Mouse (Mus musculus) kidney, postnatal 0 days (tissue): Measurements from ENCODE around the gene Foxb1. TPM values are rescaled to one million over a fixed set of nuclear protein-coding genes. Genes with fewer than 3 reads are reported as not detected.

Experiments
- ATAC-seq: fragments of 200-750 bp; cut with Nextera tagmentation; replicated peaks from 2 replicates; pipeline ENCODE4 v1.8.0; 2017; ENCODE audit warnings: low read depth, moderate number of reproducible peaks, moderate TSS enrichment, moderate library complexity; ENCODE audit not compliant: low FRiP score
- DNase-seq: peaks from one replicate; pipeline ENCODE4 v3.0.0-alpha.2; 2016; ENCODE audit warnings: low spot score
- H3K27ac ChIP-seq: fragments of 300-500 bp; sonication (generic); 2 replicates; pipeline ENCODE4 v1.5.1; 2014; ENCODE audit warnings: mild to moderate bottlenecking
- H3K27me3 ChIP-seq: fragments of 300-500 bp; sonication (generic); 2 replicates; pipeline ENCODE4 v1.6.1; 2014; ENCODE audit warnings: low read length, mixed read lengths; ENCODE audit not compliant: insufficient read depth
- H3K36me3 ChIP-seq: fragments of 300-500 bp; sonication (generic); 2 replicates; pipeline ENCODE4 v1.6.1; 2014; ENCODE audit warnings: low read length, mixed read lengths; ENCODE audit not compliant: insufficient read depth
- H3K4me1 ChIP-seq: fragments of 300-500 bp; sonication (generic); replicated peaks from 2 replicates; pipeline ENCODE4 v1.6.1; 2014; ENCODE audit warnings: antibody characterized with exemption, low read length, mixed read lengths; ENCODE audit not compliant: insufficient read depth
- H3K4me2 ChIP-seq: fragments of 300-500 bp; sonication (generic); 2 replicates; pipeline ENCODE4 v1.6.1; 2014; ENCODE audit warnings: mild to moderate bottlenecking, low read length, moderate library complexity, mixed read lengths
- H3K4me3 ChIP-seq: fragments of 300-500 bp; sonication (generic); replicated peaks from 2 replicates; pipeline ENCODE4 v1.5.1; 2014; ENCODE audit warnings: low read depth, low read length
- H3K9ac ChIP-seq: fragments of 300-500 bp; sonication (generic); 2 replicates; pipeline ENCODE4 v1.6.1; 2014; ENCODE audit warnings: low read depth, low read length
- H3K9me3 ChIP-seq: fragments of 300-500 bp; sonication (generic); replicated peaks from 2 replicates; pipeline ENCODE4 v1.6.1; 2016; ENCODE audit warnings: low read length, inconsistent platforms, mixed read lengths
- CTCF ChIP-seq: IDR thresholded peaks from 2 replicates; pipeline ENCODE4 v1.5.1; 2016; ENCODE audit warnings: antibody characterized with exemption, low read depth, mild to moderate bottlenecking, moderate library complexity
- WGBS: fragments of 180-500 bp; shearing (Covaris S2); extraction: QIAGEN DNeasy Blood & Tissue Kit; methylation state at CpG from one replicate; pipeline ENCODE4 v1.1.7; 2014; 5-methylcytosine and 5-hydroxymethylcytosine counted together
- polyA plus RNA-seq: library from polyadenylated mRNA; unstranded; fragments of >200 nt; fragmentation: Nextera tagmentation; extraction: Ambion mirVana; gene quantifications from 2 replicates; pipeline ENCODE4 v1.2.1, GENCODE M21; 2015

Foxb1 gene
- polyA plus RNA-seq, 1 experiment from 2014 or later = not detected

DNA sequence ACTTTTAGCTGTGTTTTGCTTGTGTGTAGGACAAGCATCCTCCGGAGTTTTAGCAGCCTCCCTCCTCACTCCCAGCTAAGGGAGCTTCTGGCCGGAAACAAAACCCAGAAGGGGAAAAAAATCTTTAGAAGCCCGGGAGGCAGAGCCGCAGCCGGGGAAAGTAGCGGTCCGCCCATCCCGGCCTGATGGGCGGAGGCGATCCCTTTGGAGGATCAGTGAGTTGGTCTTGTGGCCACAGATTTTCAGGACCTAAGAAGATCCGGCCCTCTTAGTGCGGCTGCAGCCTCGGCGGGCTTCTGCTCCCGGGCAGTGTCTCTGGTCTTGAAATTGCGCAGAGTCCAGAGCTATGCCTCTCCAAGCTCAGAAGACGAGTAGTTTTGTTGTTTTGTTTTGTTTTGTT lies 2.2 kb downstream of the Foxb1 start:
- Histone ChIP-seq H3K9me3 (no peaks in the 10 kb centered on the region), H3K4me3 (peak overlapping the region; percentile 4; the same call in 1 of the 2 replicates), H3K4me2 (peak overlapping the region; percentile 27; the same call in 1 of the 2 replicates), H3K9ac (no peak overlapping the region), H3K27ac (no peak overlapping the region), H3K4me1 (peaks cover 5% of the 10 kb centered on the region; the same call in 1 of the 2 replicates), H3K27me3 (peaks cover 98% of the 10 kb centered on the region), H3K36me3 (no peaks in the 10 kb centered on the region)
- no peak for TF ChIP-seq CTCF
- ATAC-seq (no peak), DNase-seq (peak; percentile 49)
- under 1% methylated on average over 17 of the region's 17 CpGs for WGBS

DNA sequence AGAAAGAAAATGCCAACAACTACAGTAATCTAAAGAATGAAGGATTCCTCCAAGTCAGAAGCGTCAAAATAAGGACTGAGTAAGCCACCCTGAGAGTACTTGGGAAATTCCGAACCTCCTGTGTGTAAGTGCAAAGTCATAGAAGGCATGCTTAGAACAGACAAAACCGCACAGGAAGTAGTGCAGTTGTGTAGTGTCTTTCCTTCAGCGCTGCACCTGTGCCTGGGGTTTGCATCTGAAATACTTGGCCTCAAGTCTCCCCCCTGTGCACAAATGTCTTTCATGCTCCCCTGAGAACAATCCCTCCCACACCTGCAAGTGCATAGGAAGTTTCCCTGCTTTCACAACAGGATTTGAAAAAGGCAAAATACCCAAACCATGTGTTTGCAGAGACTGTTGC lies 3.5 kb downstream of the Foxb1 start:
- Histone ChIP-seq H3K27me3 (peaks cover 90% of the 10 kb centered on the region), H3K36me3 (no peaks in the 10 kb centered on the region), H3K9ac (no peak overlapping the region), H3K4me2 (no peak overlapping the region), H3K4me3 (no peak overlapping the region), H3K4me1 (peaks cover 5% of the 10 kb centered on the region; the same call in 1 of the 2 replicates), H3K9me3 (no peaks in the 10 kb centered on the region), H3K27ac (no peak overlapping the region)
- WGBS = 25% methylated on average over 4 of the region's 4 CpGs
- TF ChIP-seq CTCF = no peak
- ATAC-seq (no peak), DNase-seq (no peak)

DNA sequence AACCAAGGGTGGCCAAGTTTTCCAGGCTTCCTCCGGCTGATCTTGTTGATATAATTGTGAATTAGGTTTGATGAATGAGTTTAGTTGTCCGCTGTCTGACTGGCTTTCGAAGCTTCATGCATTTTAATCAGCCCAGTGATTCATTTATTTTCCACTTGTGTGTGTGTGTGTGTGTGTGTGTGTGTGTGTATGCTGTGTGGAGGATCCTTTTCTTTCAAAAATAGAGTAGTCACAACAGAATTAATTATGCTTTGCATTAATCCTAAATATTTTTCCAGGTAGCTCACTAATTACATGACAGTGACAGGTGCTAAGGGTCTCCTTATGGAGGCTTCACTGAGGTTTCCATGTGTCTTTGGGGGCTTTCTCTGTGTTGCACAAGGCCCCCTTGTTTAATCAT lies 4.3 kb downstream of the Foxb1 start:
- Histone ChIP-seq H3K27ac (no peak overlapping the region), H3K36me3 (no peaks in the 10 kb centered on the region), H3K4me1 (peaks cover 5% of the 10 kb centered on the region; the same call in 1 of the 2 replicates), H3K27me3 (peaks cover 82% of the 10 kb centered on the region), H3K4me2 (no peak overlapping the region), H3K4me3 (no peak overlapping the region), H3K9ac (no peak overlapping the region), H3K9me3 (no peaks in the 10 kb centered on the region)
- WGBS = 39% methylated on average over 3 of the region's 3 CpGs
- ATAC-seq = no peak
- TF ChIP-seq CTCF = no peak
- DNase-seq = no peak

DNA sequence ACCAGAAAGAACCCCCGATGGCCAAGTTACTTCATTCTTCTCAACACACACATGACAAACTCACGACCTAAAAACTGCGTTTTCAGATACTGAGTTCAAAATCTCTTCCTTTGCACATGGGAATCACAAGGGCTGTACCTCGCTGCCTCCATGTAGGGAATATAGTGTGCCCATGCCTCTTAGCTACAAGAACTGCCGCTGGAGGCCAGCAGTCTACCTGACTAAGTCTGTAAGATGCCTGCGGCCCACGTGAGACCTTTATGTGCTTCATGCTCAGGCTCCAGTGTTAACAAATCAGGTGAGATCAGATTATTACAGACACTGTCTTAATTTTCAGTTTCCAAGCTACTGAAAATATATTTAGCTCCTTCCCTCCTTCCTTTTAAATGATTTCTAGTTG lies 4.7 kb downstream of the Foxb1 start:
- Histone ChIP-seq H3K4me3 (no peak overlapping the region), H3K9me3 (no peaks in the 10 kb centered on the region), H3K4me2 (no peak overlapping the region), H3K4me1 (peaks cover 5% of the 10 kb centered on the region; the same call in 1 of the 2 replicates), H3K27ac (no peak overlapping the region), H3K27me3 (peaks cover 78% of the 10 kb centered on the region), H3K36me3 (no peaks in the 10 kb centered on the region), H3K9ac (no peak overlapping the region)
- WGBS = 44% methylated on average over 7 of the region's 7 CpGs
- ATAC-seq (no peak), DNase-seq (no peak)
- no peak for TF ChIP-seq CTCF

DNA sequence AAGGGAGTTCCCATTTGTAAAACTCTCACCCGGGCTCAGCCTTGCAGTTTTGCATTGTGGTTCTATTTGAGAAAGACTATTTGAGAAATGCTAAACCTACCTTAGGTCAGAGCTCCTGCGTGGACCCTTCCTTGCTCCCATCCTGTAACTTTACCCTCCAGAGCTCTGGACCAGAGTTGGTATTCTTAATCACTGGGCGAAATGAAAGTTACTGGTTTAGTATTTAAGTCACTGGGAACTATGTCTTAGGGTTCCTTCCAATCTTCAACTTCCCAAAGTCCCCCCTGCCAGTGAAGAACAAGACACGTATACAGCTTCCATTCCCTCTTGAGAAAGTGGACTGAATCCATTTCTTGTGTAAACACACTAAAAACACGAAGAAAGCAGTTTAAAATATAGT lies 5.6 kb downstream of the Foxb1 start:
- Histone ChIP-seq H3K4me1 (peaks cover 5% of the 10 kb centered on the region; the same call in 1 of the 2 replicates), H3K9ac (no peak overlapping the region), H3K27me3 (peaks cover 69% of the 10 kb centered on the region), H3K9me3 (no peaks in the 10 kb centered on the region), H3K36me3 (no peaks in the 10 kb centered on the region), H3K4me2 (no peak overlapping the region), H3K4me3 (no peak overlapping the region), H3K27ac (no peak overlapping the region)
- DNase-seq (no peak), ATAC-seq (no peak)
- 25% methylated on average over 5 of the region's 5 CpGs for WGBS
- no peak for TF ChIP-seq CTCF

DNA sequence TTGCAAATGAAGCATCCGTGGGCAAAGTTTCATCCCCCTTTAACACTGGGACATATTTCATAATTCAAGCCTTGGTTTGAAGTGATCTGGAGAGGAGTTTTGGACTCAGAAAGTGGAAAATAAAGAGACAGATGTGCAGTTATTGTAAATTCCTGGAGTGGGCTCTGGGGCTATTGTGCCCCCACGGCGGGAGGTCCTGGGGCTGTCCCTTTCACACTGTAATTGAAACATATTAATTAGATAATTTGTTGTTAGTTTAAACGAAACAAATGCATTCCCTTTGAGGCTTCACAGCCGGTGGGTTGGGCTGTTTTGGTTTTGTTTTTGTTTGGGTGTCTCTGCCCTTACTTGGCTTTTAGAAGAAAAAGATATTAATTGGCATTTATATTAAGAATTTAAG lies 6.0 kb downstream of the Foxb1 start:
- no peak for TF ChIP-seq CTCF
- no peak overlapping the region for H3K4me3 ChIP-seq
- H3K4me1 ChIP-seq = peaks cover 5% of the 10 kb centered on the region; the same call in 1 of the 2 replicates
- H3K4me2 ChIP-seq = no peak overlapping the region
- 14% methylated on average over 5 of the region's 5 CpGs for WGBS
- ATAC-seq (no peak), DNase-seq (no peak)
- no peaks in the 10 kb centered on the region for H3K36me3 ChIP-seq
- peaks cover 65% of the 10 kb centered on the region for H3K27me3 ChIP-seq
- no peaks in the 10 kb centered on the region for H3K9me3 ChIP-seq
- no peak overlapping the region for H3K27ac ChIP-seq
- no peak overlapping the region for H3K9ac ChIP-seq

DNA sequence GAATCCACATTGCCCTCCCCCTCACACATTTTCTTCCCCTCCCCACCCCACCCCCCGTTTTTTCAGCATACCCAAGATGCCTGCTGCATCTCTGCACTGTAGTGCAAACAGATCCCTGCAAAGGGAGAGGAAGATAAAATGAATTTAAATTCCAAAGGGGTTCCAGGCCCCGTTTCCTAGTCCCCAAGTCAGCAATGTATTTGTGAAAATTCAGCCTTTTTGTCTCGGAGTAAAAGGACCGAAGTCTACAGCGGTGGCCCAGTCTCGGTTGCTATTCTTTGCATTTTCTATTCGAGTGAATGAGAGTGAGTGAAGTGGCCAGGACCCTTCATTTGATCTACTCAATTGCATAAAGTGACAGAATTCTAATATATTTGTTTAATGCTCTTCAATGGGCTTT lies 6.4 kb downstream of the Foxb1 start:
- WGBS = 30% methylated on average over 7 of the region's 7 CpGs
- peaks cover 5% of the 10 kb centered on the region; the same call in 1 of the 2 replicates for H3K4me1 ChIP-seq
- H3K27me3 ChIP-seq = peaks cover 61% of the 10 kb centered on the region
- no peak overlapping the region for H3K9ac ChIP-seq
- ATAC-seq = no peak
- H3K27ac ChIP-seq = no peak overlapping the region
- no peak for DNase-seq
- H3K4me2 ChIP-seq = no peak overlapping the region
- TF ChIP-seq CTCF = no peak
- no peak overlapping the region for H3K4me3 ChIP-seq
- H3K9me3 ChIP-seq = no peaks in the 10 kb centered on the region
- H3K36me3 ChIP-seq = no peaks in the 10 kb centered on the region
